Mouse (Mus musculus) left cerebral cortex, adult 18-20 months (tissue): ENCODE measurements around the gene Sumo2. TPM values are rescaled to one million over a fixed set of nuclear protein-coding genes. Genes with fewer than 3 reads are reported as not detected.
A peak's percentile ranks its signal among the peaks of the same experiment; 100 is the strongest.
"Not testable (repeated sequence)": the region's sequence is repeated elsewhere in the genome, so short reads cannot be mapped to it uniquely, and the experiment has no call there.

Experiments used
- DNase-seq, 2 experiments: peaks; one replicate each; pipeline ENCODE4 v3.0.0; 2021 to 2022; ENCODE audit warnings: low spot score in 2 of 2, mixed read lengths in 1 of 2
- total RNA-seq, 2 experiments: library from RNA; stranded (reverse); gene quantifications; 2 replicates each; pipeline ENCODE4 v1.2.3; 2021

Sumo2 gene
- total RNA-seq, 2 experiments from 2014 or later: 272 to 305 TPM

DNA sequence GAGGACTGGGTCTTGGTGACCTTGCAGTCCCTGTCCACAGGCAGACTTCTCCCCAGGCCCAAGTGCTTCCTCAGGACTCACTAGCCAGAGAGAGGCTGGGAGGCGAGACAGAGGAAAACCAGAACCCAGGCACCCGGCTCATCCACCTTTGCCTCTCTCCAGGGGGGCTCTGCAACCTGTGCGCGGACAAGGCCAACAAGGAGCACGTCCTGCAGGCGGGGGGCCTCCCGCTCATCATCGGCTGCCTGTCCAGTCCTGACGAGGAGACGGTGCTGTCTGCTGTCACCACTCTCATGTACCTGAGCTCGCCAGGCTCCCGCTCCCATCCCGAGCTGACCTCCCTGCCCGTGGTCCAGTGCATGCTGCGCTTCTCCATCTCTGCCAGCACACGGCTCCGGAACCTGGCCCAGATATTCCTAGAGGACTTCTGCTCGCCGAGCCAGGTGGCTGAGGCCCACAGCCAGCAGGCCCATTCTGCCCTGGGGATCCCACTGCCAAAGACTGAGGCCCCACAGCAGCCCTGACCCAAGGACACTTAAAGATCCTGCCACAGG is 47.4 kb downstream of the Sumo2 start:
- no peak for DNase-seq

- DNase-seq: no peak
Measured at GRCm38 (mm10) chr11:115485155-115485554, 50.9 kb downstream of the Sumo2 start.

- DNase-seq: peak; percentile 79 to 81
Measured at GRCm38 (mm10) chr11:115483726-115484125, 52.4 kb downstream of the Sumo2 start.

GRCm38 (mm10) chr11:115483278-115483677 is 52.8 kb downstream of the Sumo2 start:
- DNase-seq: no peak

DNA sequence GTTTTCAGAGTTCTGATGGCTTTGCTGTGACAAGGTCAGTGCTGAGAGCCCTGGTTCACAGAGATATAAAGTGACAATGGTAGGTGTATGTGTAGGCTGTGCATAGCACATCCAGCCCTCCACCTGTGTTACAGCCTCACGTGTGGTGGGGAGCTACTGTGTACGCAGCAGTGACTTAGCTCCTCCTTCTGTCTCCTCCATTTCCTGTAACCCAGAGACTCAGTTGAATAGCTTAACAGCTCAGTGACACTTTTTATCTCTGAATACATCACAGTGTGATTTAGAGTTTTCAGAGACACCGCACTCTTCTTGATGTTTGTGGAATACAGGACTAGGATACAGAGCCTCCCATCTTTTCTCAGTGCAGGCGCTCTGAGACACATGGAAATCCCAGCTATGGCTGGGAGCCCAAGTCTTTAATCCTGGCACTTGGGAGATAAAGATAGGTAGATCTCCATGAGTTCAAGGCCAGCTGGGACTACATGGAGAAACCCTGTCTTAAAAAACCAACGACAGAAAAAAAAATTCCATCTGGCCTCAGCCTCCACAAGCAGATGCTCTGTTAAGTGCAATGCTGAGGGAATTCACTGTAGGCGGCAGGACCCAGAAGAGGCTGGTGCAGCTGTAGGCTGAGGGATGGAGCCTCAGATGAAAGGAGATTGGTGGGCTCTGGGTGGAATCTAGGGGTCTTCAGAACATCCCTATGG is 54.4 kb downstream of the Sumo2 start:
- DNase-seq: peak; percentile 54 to 68

DNA sequence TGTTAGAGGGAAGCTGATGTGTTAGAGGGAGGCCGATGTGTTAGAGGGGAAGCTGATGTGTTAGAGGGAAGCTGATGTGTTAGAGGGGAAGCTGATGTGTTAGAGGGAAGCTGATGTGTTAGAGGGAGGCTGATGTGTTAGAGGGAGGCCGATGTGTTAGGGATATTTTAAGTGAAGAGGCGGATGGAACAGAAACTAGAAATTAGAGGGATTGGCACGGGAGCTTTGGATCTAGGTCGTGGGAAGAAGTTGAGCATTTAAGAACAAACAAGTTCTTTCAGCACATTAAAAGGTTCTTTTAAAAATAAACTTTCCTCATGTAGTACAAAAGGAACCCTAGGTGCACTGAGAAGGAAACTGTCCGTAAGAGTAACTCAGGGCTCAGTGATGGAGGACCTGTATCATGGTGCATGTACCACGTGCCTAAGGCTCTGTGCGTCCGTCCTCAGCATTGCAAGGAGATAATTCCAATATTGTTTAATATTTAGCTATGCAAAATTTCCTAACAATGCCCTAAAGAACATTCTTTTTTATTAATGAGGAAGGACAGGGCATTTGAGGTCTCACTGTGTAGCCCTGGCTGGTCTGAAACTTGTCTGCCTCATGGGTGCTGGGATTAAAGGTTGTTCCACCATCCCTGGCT is 57.7 kb downstream of the Sumo2 start:
- DNase-seq: no peak

GRCm38 (mm10) chr11:115477388-115477787 is 58.7 kb downstream of the Sumo2 start:
- not testable (repeated sequence) for DNase-seq

DNA sequence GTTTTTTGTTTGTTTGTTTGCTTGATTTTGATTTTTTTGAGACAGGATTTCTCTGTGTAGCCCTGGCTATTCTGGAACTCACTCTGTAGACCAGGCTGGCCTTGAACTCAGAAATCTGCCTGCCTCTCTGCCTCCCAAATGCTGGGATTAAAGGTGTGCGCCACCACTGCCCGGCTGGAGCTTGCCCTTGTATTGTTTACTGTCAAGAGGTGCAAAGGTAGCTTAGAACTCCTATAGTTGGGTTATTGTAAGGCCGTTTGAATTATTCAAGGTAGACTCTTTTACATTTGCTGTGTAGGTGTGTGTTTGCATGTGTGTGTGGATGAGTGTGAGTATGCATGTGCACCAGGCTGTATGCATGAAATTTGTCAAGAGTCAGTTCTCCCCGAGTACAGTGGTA is 59.4 kb downstream of the Sumo2 start:
- DNase-seq: not testable (repeated sequence)

DNA sequence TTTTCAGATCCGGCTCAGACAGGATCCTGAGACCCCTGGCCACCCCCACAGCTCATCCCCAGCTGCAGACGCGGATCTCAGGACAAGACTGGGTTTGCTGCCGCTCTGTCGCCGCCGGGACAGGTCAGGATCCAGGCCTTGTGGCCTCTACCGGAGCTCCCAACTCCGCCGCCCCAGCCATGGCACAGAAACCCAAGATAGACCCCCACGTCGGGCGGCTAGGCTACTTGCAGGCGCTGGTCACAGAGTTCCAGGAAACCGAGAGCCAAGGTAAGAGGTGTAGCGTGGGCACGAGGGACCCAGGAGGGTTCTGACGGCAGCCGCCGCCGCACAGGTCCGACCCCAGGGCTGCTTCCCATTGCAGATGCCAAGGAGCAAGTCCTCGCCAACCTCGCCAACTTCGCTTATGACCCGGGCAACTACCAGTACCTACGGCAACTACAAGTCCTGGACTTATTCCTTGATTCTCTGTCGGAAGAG is 60.3 kb downstream of the Sumo2 start:
- no peak for DNase-seq

DNA sequence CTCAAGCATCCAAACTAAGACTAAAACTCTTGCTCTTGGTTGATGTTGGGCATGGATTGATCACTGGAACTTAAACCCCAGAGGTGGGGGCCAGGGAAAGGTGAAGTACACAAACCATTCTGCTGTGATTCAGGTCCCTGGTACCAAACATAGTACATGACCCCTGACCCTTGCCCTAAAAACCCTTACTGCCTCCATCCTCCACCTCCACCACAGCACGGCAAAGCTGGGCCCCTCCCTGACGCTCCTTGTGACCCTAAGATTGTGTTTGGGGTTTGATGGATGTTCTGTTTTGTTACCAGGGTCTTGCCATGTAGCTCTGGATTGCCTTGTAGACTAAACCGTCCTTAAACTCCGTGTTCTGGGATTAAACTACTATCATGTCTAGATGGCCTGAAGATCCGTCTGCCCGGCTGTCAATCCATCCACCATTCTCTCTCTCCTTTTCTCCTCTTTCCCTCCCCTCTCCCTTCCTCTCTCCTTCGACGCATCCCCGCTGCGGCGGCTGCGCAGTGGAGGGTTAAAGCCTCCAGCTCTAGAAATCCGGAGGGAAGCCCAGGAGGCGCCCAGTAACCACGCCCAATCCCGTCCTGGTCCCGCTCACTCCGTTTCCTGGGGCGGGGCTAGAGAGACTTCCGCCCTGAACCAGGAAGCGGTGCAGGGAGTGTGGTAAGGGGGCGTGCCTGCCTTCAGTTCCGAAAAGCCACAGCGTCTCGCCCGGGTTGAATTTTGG is 60.9 kb downstream of the Sumo2 start, which contains the start of gene Armc7:
TSS of gene Armc7 (plus strand) at position 643 of the 733 bp plus-strand sequence.
- DNase-seq: peak; percentile 95

DNA sequence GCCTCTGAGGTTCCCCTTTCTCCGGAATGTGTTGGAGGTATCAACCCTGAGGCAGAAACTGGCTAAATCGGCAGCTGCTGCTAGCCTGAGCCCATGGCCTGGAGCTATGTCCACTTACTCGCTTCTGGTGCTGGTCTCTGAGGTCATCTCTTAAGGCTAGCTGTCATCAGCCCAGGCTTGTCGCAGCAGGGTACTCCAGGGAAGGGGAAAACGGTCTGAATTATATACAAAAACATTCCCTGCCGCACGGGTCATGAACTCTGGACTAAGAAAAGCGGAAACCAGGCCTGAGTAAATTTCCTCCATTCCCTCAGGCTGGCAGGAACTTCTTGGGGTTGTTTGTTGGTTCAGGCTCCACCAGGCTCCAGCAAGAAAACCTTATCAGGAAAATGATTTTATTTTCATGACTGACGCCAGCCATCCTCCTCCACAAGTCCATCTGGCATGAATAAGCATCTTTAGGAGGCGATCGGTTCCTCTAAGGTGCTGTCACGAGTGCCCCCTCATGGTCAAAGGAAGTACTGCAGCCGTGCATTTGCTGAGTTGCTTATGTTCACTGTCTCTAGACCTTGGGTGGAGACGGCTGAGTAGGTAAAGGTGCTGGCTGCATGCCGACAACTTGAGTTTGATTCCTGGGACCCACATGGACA is 62.3 kb downstream of the Sumo2 start:
- peak; percentile 96 to 98 for DNase-seq

Other genes with a start within 250 kb of the Sumo2 start
- 10 to 100 TPM; 14.6 to 15.5 TPM for gene Fads6, start 238.6 kb downstream of the Sumo2 start, total RNA-seq
- gene Otop2, start 229.1 kb downstream of the Sumo2 start, total RNA-seq: 1 to 10 TPM in 1 of 2 experiments, under 1 TPM in 1; 0.74 to 2.1 TPM
- gene Ush1g, start 214.2 kb downstream of the Sumo2 start, total RNA-seq: under 1 TPM; 0.26 to 0.52 TPM
- under 1 TPM in 1 of 2 experiments, not detected in 1; 0.14 TPM for gene Otop3, start 201.5 kb downstream of the Sumo2 start, total RNA-seq
- 100 to 1,000 TPM; 111 to 114 TPM for gene Hid1, start 168.5 kb downstream of the Sumo2 start, total RNA-seq
- gene Cdr2l, start 154.4 kb downstream of the Sumo2 start, total RNA-seq: 10 to 100 TPM; 26.8 to 29.3 TPM
- gene Mrpl58, start 132.5 kb downstream of the Sumo2 start, total RNA-seq: 100 to 1,000 TPM; 111 to 122 TPM
- gene Atp5h, start 116.3 kb downstream of the Sumo2 start, total RNA-seq: 100 to 1,000 TPM; 453 to 457 TPM
- 10 to 100 TPM; 82.5 to 85.6 TPM for gene Kctd2, start 116.1 kb downstream of the Sumo2 start, total RNA-seq
- gene Trim80, start 95.7 kb downstream of the Sumo2 start, total RNA-seq: not detected
- gene Slc16a5, start 73.8 kb downstream of the Sumo2 start, total RNA-seq: not detected
- gene Armc7, start 60.6 kb downstream of the Sumo2 start, total RNA-seq: 10 to 100 TPM; 15.0 to 15.4 TPM
- 10 to 100 TPM; 62.2 to 63.3 TPM for gene Nt5c, start 44.4 kb downstream of the Sumo2 start, total RNA-seq
- 100 to 1,000 TPM; 157 TPM for gene Jpt1, start 21.9 kb downstream of the Sumo2 start, total RNA-seq
- 10 to 100 TPM; 44.2 to 49.3 TPM for gene Nup85, start 28.2 kb upstream of the Sumo2 start, total RNA-seq
- 10 to 100 TPM; 52.8 to 54.1 TPM for gene Mrps7, start 67.6 kb upstream of the Sumo2 start, total RNA-seq
- gene Gga3, start 67.8 kb upstream of the Sumo2 start, total RNA-seq: 10 to 100 TPM; 81.4 to 84.1 TPM
- gene Mif4gd, start 76.7 kb upstream of the Sumo2 start, total RNA-seq: 10 to 100 TPM; 15.4 to 16.1 TPM
- 10 to 100 TPM; 55.2 to 60.6 TPM for gene Slc25a19, start 92.0 kb upstream of the Sumo2 start, total RNA-seq
- 100 to 1,000 TPM; 204 to 206 TPM for gene Grb2, start 172.3 kb upstream of the Sumo2 start, total RNA-seq
- 10 to 100 TPM; 62.9 to 65.2 TPM for gene Tmem94, start 229.2 kb upstream of the Sumo2 start, total RNA-seq